Mouse (Mus musculus) splenic B cell, adult 2 months (primary cell): Measurements from ENCODE around the gene Ddx55.

ENCODE experiments used
- DNase-seq: peaks from one replicate; pipeline ENCODE4 v3.0.0-alpha.2; 2011; ENCODE audit warnings: low read depth, low spot score
- H3K27me3 ChIP-seq: 2 replicates; pipeline ENCODE4 v1.6.1; 2012; ENCODE audit warnings: mild to moderate bottlenecking, low read length, moderate library complexity, mixed read lengths; ENCODE audit not compliant: control insufficient read depth, poor library complexity, insufficient read depth, severe bottlenecking
- H3K36me3 ChIP-seq: 2 replicates; pipeline ENCODE4 v1.6.1; 2012; ENCODE audit warnings: mild to moderate bottlenecking, low read length, moderate library complexity, mixed read lengths; ENCODE audit not compliant: control insufficient read depth, poor library complexity, insufficient read depth, severe bottlenecking

The Ddx55 gene

GRCm38 (mm10) chr5:124552558-124553307 is at the start of gene Ddx55:
Gene Ddx55 (plus strand): TSS chr5:124552864.
- peaks cover 10% of the 10 kb centered on the region; the same call in 1 of the 2 replicates for H3K36me3 ChIP-seq
- DNase-seq: peak; percentile 96
- H3K27me3 ChIP-seq: no peaks in the 10 kb centered on the region

DNA sequence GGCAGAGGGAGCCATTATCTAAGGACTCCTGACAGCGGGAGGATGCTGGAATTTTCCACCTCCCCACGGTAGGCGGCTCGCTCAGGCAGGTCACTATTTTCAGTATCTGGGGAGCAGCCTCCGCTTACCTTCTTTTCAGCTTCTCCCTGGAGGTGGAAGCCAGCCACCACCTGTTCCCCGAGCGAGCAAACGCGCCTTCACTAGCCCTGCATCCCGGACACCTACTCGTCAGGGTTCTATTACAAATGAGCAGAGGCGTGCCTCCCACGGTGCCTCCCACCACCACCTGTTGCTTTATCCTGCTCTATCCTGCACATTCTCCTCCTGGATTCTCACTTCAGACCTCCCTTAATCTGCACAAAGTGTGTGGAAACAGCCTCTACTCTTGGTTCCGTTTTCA is 48.9 kb upstream of the Ddx55 start:
- H3K27me3 ChIP-seq: no peaks in the 10 kb centered on the region
- no peaks in the 10 kb centered on the region for H3K36me3 ChIP-seq
- no peak for DNase-seq

DNA sequence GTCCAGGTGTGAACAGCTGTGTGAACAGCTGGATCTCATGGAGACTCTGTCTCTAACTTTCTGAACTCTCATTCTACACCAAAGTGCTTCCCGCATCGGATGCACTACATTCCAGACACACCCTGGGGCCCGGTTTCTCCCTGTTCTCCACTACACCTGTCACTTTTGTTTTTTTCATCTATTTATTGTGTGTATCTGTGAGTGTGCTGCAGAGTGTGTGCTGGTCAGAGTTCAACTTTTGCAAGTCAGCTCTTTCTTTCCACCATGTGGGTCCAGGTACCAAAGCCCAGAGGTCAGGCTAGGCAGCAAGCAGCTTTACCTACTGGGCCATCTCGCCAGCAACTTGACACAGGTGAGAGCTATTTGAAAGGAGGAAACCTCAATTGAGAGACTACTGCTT is 47.4 kb upstream of the Ddx55 start:
- H3K36me3 ChIP-seq: no peaks in the 10 kb centered on the region
- no peak for DNase-seq
- H3K27me3 ChIP-seq: no peaks in the 10 kb centered on the region

- Histone ChIP-seq H3K27me3 (no peaks in the 10 kb centered on the region), H3K36me3 (no peaks in the 10 kb centered on the region)
- no peak for DNase-seq
These were observed 45.8 kb upstream of the Ddx55 start for GRCm38 (mm10) chr5:124506731-124507359.

GRCm38 (mm10) chr5:124509200-124509599 is 43.5 kb upstream of the Ddx55 start:
- H3K36me3 ChIP-seq: no peaks in the 10 kb centered on the region
- DNase-seq: no peak
- no peaks in the 10 kb centered on the region for H3K27me3 ChIP-seq

DNA sequence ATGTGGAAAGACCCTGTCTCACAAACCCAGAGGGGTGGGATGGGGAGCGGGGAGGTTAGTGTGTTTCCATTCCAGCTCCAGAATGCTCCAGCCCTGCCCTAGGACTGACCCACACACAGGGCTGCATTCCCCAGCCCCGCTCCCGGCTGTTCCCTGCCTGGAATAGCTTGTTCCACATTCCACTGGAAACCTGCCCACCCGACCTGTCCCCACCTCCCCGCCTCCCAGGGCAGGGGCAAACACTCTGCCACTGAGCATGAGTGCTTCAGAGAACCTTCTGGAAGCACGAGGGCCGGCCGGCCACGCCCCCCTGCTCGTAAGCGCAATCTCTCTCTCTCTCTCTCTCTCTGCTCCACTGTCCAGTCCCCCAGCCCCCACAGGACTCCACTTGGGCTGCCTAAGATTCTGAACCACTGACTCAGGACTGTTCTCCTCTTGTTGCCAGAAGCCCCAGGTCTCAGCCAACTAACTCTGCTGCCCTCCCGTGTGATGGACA is 42.9 kb upstream of the Ddx55 start:
- Histone ChIP-seq H3K36me3 (no peaks in the 10 kb centered on the region), H3K27me3 (no peaks in the 10 kb centered on the region)
- no peak for DNase-seq

DNA sequence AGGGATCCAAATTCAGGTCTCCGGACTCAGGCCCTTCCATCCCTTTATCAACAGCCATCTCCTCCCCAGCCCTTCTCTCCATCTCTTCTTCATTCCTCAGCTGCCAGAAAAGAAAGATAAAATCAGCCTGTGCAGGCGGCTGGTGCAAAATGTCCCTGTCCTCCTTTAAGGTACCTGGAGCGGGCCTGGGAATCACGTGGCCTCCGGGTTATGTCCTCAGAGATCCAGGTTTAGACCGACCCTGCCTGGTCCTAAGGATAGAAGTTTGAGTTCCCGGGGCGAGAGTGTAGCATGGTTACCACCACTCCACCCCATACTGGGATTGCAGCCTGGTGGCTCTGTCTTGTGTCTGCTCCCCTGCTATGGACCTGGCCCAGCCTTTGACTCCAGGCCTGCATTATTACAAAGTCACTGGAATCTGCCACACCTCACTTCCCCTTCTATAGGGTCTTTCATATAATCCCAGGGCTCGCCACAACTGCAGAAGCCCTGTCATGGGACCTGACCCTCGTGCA is 42.1 kb upstream of the Ddx55 start:
- DNase-seq: no peak
- Histone ChIP-seq H3K27me3 (no peaks in the 10 kb centered on the region), H3K36me3 (no peaks in the 10 kb centered on the region)

DNA sequence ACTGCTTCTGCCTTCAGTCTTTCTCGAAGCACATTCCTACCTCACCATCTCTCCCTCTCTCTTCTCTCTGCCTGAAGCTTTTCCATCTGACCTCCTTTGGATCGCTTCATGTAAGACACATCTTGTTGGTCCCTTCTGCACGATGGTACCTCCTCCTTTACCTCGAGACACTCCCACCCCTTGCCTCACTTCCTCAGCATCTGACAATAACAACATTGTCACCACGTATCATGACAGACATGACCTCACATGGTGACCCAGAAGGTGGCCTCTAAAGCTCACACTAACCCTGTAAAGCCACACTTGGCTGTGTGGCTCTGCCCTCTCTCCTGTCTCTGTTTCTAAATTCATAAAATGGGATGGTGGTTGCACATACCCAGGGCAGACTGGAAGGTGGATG is 36.9 kb upstream of the Ddx55 start:
- no peak for DNase-seq
- H3K27me3 ChIP-seq: no peaks in the 10 kb centered on the region

GRCm38 (mm10) chr5:124518648-124519047 is 34.0 kb upstream of the Ddx55 start:
- DNase-seq: no peak

More for the DNA sequence above, 36.9 kb upstream of the Ddx55 start:
- no peaks in the 10 kb centered on the region for H3K36me3 ChIP-seq

DNA sequence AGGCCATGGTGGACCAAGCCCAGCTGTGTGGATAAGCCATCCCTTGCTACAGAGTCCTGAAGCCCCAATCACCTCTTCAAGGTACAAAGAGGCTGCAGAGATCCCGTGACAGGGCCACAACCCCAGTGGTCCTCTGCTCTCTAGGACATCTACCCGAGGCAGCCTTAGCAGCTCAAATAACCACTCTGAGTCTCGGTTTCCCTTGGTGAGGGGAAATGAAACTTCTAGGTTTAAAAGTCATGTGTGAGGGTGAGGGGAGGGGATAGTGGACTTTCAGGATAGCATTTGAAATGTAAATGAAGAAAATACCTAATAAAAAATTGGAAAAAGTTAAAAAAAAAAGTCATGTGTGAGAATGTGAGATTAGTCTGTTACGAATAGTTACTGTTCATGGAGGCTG is 31.1 kb upstream of the Ddx55 start:
- peak; percentile 43 for DNase-seq
- H3K27me3 ChIP-seq: no peaks in the 10 kb centered on the region
- H3K36me3 ChIP-seq: no peaks in the 10 kb centered on the region

More at GRCm38 (mm10) chr5:124518648-124519047, 34.0 kb upstream of the Ddx55 start:
- Histone ChIP-seq H3K36me3 (no peaks in the 10 kb centered on the region), H3K27me3 (no peaks in the 10 kb centered on the region)

- Histone ChIP-seq H3K27me3 (no peaks in the 10 kb centered on the region), H3K36me3 (no peaks in the 10 kb centered on the region)
- DNase-seq: peak; percentile 55
These were observed 29.6 kb upstream of the Ddx55 start for GRCm38 (mm10) chr5:124523032-124523431.

DNA sequence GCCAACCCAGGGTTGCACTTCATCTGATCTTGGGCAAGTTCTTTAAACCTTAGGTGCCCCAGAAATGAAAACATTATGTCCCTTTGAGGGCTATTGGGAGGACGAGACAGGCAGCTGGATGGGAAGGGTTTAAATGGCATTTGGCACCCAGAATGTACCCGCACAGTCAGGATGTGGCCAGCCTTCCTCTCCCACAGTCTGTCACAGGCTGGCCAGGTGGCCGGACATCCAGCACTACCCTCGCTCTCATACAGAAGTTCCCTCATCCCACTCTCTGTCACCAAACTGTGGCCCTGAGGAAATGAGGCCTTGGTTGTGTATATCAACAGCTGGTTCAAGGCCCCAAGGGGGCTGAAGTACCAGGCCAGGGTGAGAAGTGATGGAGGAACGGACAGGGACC is 27.7 kb upstream of the Ddx55 start:
- no peaks in the 10 kb centered on the region for H3K36me3 ChIP-seq
- no peak for DNase-seq
- H3K27me3 ChIP-seq: no peaks in the 10 kb centered on the region

DNA sequence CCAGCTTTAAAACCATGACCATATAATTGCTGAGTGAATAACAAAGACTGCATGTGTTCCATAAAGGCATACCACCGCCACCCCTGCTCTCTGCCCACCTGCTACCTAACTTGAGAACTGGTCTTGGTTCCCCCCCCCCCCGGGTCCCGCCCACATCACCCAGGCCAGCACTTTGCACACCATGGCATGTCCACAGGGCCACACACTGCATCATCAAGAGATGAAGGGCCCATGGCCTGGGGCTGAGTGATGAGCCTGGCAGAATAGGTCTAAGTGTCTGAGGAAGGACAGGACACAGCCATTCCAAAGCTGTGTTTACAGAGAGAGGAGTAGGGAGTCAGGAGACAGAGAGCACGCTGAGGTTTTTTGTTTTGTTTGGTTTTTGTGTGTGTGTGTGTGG is 24.3 kb upstream of the Ddx55 start:
- Histone ChIP-seq H3K27me3 (peaks cover 2% of the 10 kb centered on the region), H3K36me3 (no peaks in the 10 kb centered on the region)
- no peak for DNase-seq

DNA sequence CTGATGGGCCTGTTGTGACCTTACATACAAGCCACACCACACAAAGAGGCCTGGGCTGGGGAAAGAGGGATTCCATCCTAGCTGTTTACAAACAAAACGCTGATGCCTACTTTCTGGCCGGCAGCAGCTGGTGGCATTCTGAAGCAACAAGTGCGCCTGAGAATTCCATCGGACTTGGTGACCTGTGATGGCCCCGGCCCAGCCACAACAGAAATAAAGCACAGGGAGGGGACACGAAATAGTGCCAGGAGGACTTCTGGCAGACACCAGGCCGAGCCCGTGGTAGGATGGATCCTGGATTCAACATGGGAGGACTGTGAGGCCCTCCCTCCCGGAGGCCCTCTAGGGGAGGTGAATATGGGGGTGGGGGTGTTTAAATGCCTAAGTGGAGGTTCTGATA is 23.9 kb upstream of the Ddx55 start:
- H3K27me3 ChIP-seq: peaks cover 2% of the 10 kb centered on the region
- H3K36me3 ChIP-seq: no peaks in the 10 kb centered on the region
- DNase-seq: no peak

- no peak for DNase-seq
- Histone ChIP-seq H3K27me3 (peaks cover 2% of the 10 kb centered on the region), H3K36me3 (no peaks in the 10 kb centered on the region)
These were observed 23.4 kb upstream of the Ddx55 start for GRCm38 (mm10) chr5:124529191-124529651.
